Mouse (Mus musculus): ENCODE measurements around the gene 6430628N08Rik. TPM values are rescaled to one million over a fixed set of nuclear protein-coding genes. Genes with fewer than 3 reads are reported as not detected.

The 6430628N08Rik gene
- polyA plus RNA-seq (2014; fragmentation: Illumina TruSeq; extraction: RNeasy Lipid Tissue Mini Kit (QIAGEN cat#74804); ENCODE audit: low read depth, low replicate concordance): 0.37 TPM

GRCm38 (mm10) chr4:115890553-115890952 lies at the start of gene 6430628N08Rik:
Gene 6430628N08Rik (plus strand): TSS chr4:115890665.

DNA sequence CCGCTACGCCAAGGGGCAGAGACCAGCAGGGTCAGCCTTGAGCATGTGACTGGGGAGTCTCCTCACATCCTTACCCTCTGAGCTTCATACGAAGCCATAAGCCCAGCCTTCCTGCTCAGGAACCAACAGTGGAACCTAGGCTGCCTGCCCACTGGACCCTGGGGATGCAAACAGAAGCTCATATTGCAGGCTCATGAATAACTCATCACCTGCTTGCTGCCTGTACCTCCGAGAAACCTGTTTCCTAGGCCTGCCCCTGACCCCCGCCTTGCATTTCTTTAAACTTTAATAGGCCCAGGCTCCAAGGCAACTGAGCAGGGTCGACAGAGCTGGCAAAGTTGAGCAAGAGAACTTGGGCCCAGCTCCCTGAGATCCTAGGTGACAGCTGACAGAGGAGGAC lies 6.4 kb upstream of the 6430628N08Rik start, which contains the start of gene Kncn:
Kncn (plus strand) TSS at position 379 of the 400 bp plus-strand sequence.

GRCm38 (mm10) chr4:115939295-115940102 lies 49.0 kb downstream of the 6430628N08Rik start, which contains the start of gene Dmbx1:
Gene Dmbx1 (minus strand): TSS chr4:115939926.

Other genes starting within 250 kb of the 6430628N08Rik start
- 36.2 TPM for gene Cyp4b1, start 242.9 kb upstream of the 6430628N08Rik start, polyA plus RNA-seq (2014; fragmentation: Illumina TruSeq; extraction: RNeasy Lipid Tissue Mini Kit (QIAGEN cat#74804); ENCODE audit: low read depth, low replicate concordance)
- gene Efcab14, start 152.9 kb upstream of the 6430628N08Rik start, polyA plus RNA-seq (2014; fragmentation: Illumina TruSeq; extraction: RNeasy Lipid Tissue Mini Kit (QIAGEN cat#74804); ENCODE audit: low read depth, low replicate concordance): 27.6 TPM
- gene Tex38, start 109.6 kb upstream of the 6430628N08Rik start, polyA plus RNA-seq (2014; fragmentation: Illumina TruSeq; extraction: RNeasy Lipid Tissue Mini Kit (QIAGEN cat#74804); ENCODE audit: low read depth, low replicate concordance): 2.5 TPM
- gene Atpaf1, start 105.9 kb upstream of the 6430628N08Rik start, polyA plus RNA-seq (2014; fragmentation: Illumina TruSeq; extraction: RNeasy Lipid Tissue Mini Kit (QIAGEN cat#74804); ENCODE audit: low read depth, low replicate concordance): 21.0 TPM
- gene Mob3c, start 62.6 kb upstream of the 6430628N08Rik start, polyA plus RNA-seq (2014; fragmentation: Illumina TruSeq; extraction: RNeasy Lipid Tissue Mini Kit (QIAGEN cat#74804); ENCODE audit: low read depth, low replicate concordance): 12.0 TPM
- gene Mknk1, start 51.5 kb upstream of the 6430628N08Rik start, polyA plus RNA-seq (2014; fragmentation: Illumina TruSeq; extraction: RNeasy Lipid Tissue Mini Kit (QIAGEN cat#74804); ENCODE audit: low read depth, low replicate concordance): 30.8 TPM
- gene Kncn, start 6.3 kb upstream of the 6430628N08Rik start, polyA plus RNA-seq (2014; fragmentation: Illumina TruSeq; extraction: RNeasy Lipid Tissue Mini Kit (QIAGEN cat#74804); ENCODE audit: low read depth, low replicate concordance): not detected
- not detected for gene Dmbx1, start 49.3 kb downstream of the 6430628N08Rik start, polyA plus RNA-seq (2014; fragmentation: Illumina TruSeq; extraction: RNeasy Lipid Tissue Mini Kit (QIAGEN cat#74804); ENCODE audit: low read depth, low replicate concordance)
- gene Faah, start 127.3 kb downstream of the 6430628N08Rik start, polyA plus RNA-seq (2014; fragmentation: Illumina TruSeq; extraction: RNeasy Lipid Tissue Mini Kit (QIAGEN cat#74804); ENCODE audit: low read depth, low replicate concordance): 40.8 TPM
- 15.4 TPM for gene Nsun4, start 163.2 kb downstream of the 6430628N08Rik start, polyA plus RNA-seq (2014; fragmentation: Illumina TruSeq; extraction: RNeasy Lipid Tissue Mini Kit (QIAGEN cat#74804); ENCODE audit: low read depth, low replicate concordance)
- gene Uqcrh, start 184.4 kb downstream of the 6430628N08Rik start, polyA plus RNA-seq (2014; fragmentation: Illumina TruSeq; extraction: RNeasy Lipid Tissue Mini Kit (QIAGEN cat#74804); ENCODE audit: low read depth, low replicate concordance): 654 TPM
- gene Lrrc41, start 184.6 kb downstream of the 6430628N08Rik start, polyA plus RNA-seq (2014; fragmentation: Illumina TruSeq; extraction: RNeasy Lipid Tissue Mini Kit (QIAGEN cat#74804); ENCODE audit: low read depth, low replicate concordance): 37.3 TPM
- 1.1 TPM for gene Rad54l, start 233.0 kb downstream of the 6430628N08Rik start, polyA plus RNA-seq (2014; fragmentation: Illumina TruSeq; extraction: RNeasy Lipid Tissue Mini Kit (QIAGEN cat#74804); ENCODE audit: low read depth, low replicate concordance)
- 54.4 TPM for gene Pomgnt1, start 233.2 kb downstream of the 6430628N08Rik start, polyA plus RNA-seq (2014; fragmentation: Illumina TruSeq; extraction: RNeasy Lipid Tissue Mini Kit (QIAGEN cat#74804); ENCODE audit: low read depth, low replicate concordance)